Mouse (Mus musculus): ENCODE results near the gene Sec14l5.

DNA sequence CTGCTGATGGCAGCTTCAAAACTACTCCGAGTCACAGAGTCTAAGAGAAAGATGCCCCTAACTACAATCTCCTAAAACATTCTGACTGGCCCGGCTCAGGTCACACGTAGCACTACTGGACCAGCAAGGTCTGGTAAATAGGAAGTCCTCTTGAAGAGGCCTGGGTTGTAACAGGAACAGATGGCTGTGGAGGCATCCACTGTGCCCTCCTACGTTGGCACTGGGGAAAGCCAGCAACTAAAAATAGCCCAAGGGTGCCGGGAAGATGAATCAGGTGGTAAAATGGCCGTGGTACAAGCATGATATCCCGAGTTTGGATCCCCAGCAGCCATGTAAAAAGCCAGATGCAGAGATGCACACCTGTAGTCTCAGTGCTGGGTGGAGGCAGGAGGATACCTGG lies 39.3 kb downstream of the Sec14l5 start:
- no peak for TF ChIP-seq REST (IDR thresholded peaks at IDR 0.05; ENCODE audit: insufficient read depth, insufficient read length)
- TF ChIP-seq MYOG (IDR thresholded peaks at IDR 0.05; ENCODE audit: control insufficient read depth in 1 of 3, insufficient read depth in 1 of 3, insufficient read length in 2 of 3, low read depth in 2 of 3) = no peak
- TF ChIP-seq POLR2A (IDR thresholded peaks at IDR 0.05; ENCODE audit: insufficient read length, low read depth) = no peak
- no peak for TF ChIP-seq MAX (IDR thresholded peaks at IDR 0.05; ENCODE audit: low read depth)
- no peak for TF ChIP-seq USF1 (IDR thresholded peaks at IDR 0.05; ENCODE audit: low read depth)

Data from myocyte (in vitro differentiated cells).